Mouse (Mus musculus) intestine, embryonic 14.5 days (tissue): ENCODE results near the gene C1qtnf5. TPM values are rescaled to one million over a fixed set of nuclear protein-coding genes. Genes with fewer than 3 reads are reported as not detected.

Experiments
- ATAC-seq: fragments of 200-750 bp; cut with Nextera tagmentation; replicated peaks from 2 replicates; pipeline ENCODE4 v1.8.0; 2017; ENCODE audit warnings: low read depth, moderate number of reproducible peaks, moderate TSS enrichment, moderate library complexity; ENCODE audit not compliant: low FRiP score, low TSS enrichment
- DNase-seq: peaks from one replicate; pipeline ENCODE4 v3.0.0-alpha.2; 2018; ENCODE audit warnings: low spot score
- H3K27ac ChIP-seq: fragments of 300-500 bp; sonication (generic); 2 replicates; pipeline ENCODE4 v1.5.1; 2014; ENCODE audit warnings: low read depth, mild to moderate bottlenecking, control low read depth
- H3K27me3 ChIP-seq: fragments of 300-500 bp; sonication (generic); replicated peaks from 2 replicates; pipeline ENCODE4 v1.6.1; 2014; ENCODE audit warnings: low read length, control low read depth; ENCODE audit not compliant: control insufficient read depth, insufficient read depth
- H3K36me3 ChIP-seq: fragments of 300-500 bp; sonication (generic); 2 replicates; pipeline ENCODE4 v1.6.1; 2014; ENCODE audit warnings: low read length, control low read depth; ENCODE audit not compliant: control insufficient read depth, insufficient read depth
- H3K4me1 ChIP-seq: fragments of 300-500 bp; sonication (generic); replicated peaks from 2 replicates; pipeline ENCODE4 v1.6.1; 2014; ENCODE audit warnings: low read length, control low read depth, mixed read lengths; ENCODE audit not compliant: control insufficient read depth, insufficient read depth
- H3K4me2 ChIP-seq: fragments of 300-500 bp; sonication (generic); 2 replicates; pipeline ENCODE4 v1.6.1; 2014; ENCODE audit warnings: low read length
- H3K4me3 ChIP-seq: fragments of 300-500 bp; sonication (generic); 2 replicates; pipeline ENCODE4 v1.5.1; 2014; ENCODE audit warnings: low read depth, low read length, control low read depth, mixed read lengths
- H3K9ac ChIP-seq: fragments of 300-500 bp; sonication (generic); 2 replicates; pipeline ENCODE4 v1.6.1; 2014; ENCODE audit warnings: mild to moderate bottlenecking, low read length
- H3K9me3 ChIP-seq: fragments of 300-500 bp; sonication (generic); 2 replicates; pipeline ENCODE4 v1.6.1; 2016; ENCODE audit warnings: low read length, control low read depth; ENCODE audit not compliant: control insufficient read depth
- WGBS: fragments of 180-500 bp; shearing (Covaris S2); extraction: QIAGEN DNeasy Blood & Tissue Kit; methylation state at CpG from one replicate; pipeline ENCODE4 v1.1.7; 2014; 5-methylcytosine and 5-hydroxymethylcytosine counted together
- polyA plus RNA-seq: library from polyadenylated mRNA; unstranded; fragments of >200 nt; fragmentation: Nextera tagmentation; extraction: Ambion mirVana; gene quantifications from 2 replicates; pipeline ENCODE4 v1.2.1, GENCODE M21; 2014

Gene C1qtnf5
- polyA plus RNA-seq, 1 experiment from 2014 or later = 3.4 TPM

DNA sequence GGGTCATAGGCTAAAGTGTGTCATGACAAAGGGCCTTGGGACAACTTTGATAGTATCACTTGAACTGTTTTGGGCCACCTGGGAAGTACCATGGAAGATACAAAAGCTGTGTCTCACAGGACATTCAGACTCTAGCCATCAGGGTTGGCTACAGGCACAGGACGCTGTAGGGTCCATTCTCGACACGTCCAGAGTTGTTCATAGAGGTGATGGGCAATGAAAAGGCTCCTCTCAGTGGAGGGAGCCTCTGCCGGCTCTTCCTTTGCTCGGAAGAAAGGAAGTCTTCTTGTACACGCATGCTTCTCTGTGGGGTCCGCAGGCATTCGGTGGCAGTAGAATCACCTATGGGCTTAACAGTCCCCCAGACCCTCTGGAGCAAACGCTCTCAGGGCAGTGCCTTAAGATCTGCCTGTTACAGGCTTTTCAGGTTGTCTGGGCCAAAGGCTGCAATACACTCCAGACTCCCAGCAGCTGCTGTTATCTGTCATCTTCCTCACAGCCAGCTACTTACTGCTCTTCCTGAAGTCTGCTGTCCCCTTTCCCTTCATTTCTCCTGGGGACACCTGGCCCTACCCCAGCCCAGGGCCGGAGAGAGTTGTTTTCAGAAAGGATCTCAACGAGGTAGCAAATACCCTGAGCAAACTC, 29.7 kb upstream of the C1qtnf5 start:
- Histone ChIP-seq H3K27me3 (no peaks in the 10 kb centered on the region), H3K4me3 (no peak overlapping the region), H3K27ac (no peak overlapping the region), H3K9ac (no peak overlapping the region), H3K4me2 (no peak overlapping the region), H3K9me3 (no peaks in the 10 kb centered on the region), H3K36me3 (no peaks in the 10 kb centered on the region), H3K4me1 (peaks cover 11% of the 10 kb centered on the region)
- ATAC-seq (no peak), DNase-seq (no peak)
- 85% methylated on average over 11 of the region's 11 CpGs for WGBS

DNA sequence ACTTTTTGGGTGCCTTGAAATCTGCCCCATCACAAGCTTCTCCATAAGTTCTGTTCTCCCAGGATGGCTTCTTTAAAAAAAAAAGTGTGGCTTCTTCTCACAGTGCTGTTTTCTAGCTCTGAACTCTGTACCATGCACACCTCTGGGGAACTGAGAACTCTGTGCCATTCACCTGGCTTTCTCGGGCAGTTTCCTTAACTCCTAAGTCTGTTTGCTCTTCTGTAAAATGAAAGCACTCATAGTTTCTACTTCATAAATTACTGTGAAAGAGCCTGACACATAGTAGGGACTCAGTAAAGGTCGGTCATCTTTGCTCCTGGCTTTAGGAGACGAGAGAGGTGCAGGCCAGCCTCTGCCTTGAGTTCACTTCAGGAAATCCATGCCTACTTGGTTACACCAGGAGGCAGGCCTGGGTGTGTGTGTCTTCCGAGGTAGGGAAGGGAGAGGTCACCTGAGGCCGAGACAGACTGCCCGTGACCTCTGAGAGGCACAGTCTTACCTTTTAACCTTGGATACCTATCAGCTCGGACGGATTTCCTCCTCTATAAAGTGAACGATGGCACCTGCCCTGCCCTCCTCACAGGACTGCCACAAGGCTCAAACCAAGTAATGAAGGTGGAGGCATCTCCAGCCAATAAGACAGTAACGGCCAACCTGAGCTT, 28.8 kb upstream of the C1qtnf5 start:
- WGBS = 79% methylated on average over 10 of the region's 10 CpGs
- Histone ChIP-seq H3K27me3 (no peaks in the 10 kb centered on the region), H3K4me3 (no peak overlapping the region), H3K4me1 (peaks cover 10% of the 10 kb centered on the region), H3K9ac (no peak overlapping the region), H3K9me3 (no peaks in the 10 kb centered on the region), H3K4me2 (no peak overlapping the region), H3K27ac (no peak overlapping the region), H3K36me3 (no peaks in the 10 kb centered on the region)
- DNase-seq (no peak), ATAC-seq (no peak)

DNA sequence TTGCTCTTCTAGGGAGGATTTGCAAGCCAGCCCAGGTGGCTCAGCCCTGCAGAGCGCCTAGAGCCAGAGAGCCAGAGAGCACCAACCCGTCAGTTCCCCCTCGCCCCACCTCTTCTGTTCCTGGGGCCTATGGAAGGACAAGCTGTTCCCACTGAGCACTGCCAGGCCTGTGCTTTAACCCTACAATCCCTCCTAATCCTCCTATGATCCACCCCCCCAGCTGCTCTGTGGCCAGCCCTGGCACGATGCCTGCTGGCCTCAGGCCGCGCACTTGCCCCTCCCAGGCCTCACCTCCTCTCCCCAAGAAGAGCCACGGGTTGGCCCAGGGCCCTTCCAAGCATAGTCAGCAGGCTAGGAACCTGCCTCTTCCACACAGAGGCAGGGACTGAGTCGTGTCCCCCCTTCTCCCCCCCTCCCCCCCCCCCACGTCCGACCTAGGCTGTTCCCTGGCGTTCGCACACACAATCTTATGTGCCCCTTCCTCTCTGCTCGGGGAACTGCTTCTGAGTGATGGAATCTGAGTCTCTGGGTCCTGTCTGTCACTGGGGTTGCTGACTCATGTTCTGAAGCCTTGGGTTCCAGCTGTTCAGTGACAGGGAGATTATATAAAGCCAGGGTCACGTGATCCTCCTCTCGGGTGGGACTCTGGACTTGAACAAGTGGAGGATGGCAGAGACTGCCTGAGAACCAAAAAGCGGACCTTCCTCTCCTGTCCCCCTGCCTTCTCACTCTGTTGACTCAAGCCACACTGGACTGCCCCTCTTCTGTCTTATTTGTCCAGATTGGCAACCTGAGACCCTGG, 27.9 kb upstream of the C1qtnf5 start:
- no peaks in the 10 kb centered on the region for H3K36me3 ChIP-seq
- DNase-seq (no peak), ATAC-seq (no peak)
- peaks cover 19% of the 10 kb centered on the region for H3K4me1 ChIP-seq
- no peak overlapping the region for H3K4me2 ChIP-seq
- no peaks in the 10 kb centered on the region for H3K27me3 ChIP-seq
- H3K9ac ChIP-seq = no peak overlapping the region
- H3K9me3 ChIP-seq = no peaks in the 10 kb centered on the region
- H3K27ac ChIP-seq = no peak overlapping the region
- 26% methylated on average over 15 of the region's 16 CpGs for WGBS
- no peak overlapping the region for H3K4me3 ChIP-seq

- Histone ChIP-seq H3K9ac (no peak overlapping the region), H3K36me3 (no peaks in the 10 kb centered on the region), H3K4me1 (peaks cover 25% of the 10 kb centered on the region), H3K4me2 (no peak overlapping the region), H3K9me3 (no peaks in the 10 kb centered on the region), H3K27me3 (no peaks in the 10 kb centered on the region), H3K4me3 (no peak overlapping the region), H3K27ac (no peak overlapping the region)
- DNase-seq (no peak), ATAC-seq (no peak)
- WGBS = 66% methylated on average over 10 of the region's 10 CpGs
These were observed 26.9 kb upstream of the C1qtnf5 start for GRCm38 (mm10) chr9:44079997-44080780.

DNA sequence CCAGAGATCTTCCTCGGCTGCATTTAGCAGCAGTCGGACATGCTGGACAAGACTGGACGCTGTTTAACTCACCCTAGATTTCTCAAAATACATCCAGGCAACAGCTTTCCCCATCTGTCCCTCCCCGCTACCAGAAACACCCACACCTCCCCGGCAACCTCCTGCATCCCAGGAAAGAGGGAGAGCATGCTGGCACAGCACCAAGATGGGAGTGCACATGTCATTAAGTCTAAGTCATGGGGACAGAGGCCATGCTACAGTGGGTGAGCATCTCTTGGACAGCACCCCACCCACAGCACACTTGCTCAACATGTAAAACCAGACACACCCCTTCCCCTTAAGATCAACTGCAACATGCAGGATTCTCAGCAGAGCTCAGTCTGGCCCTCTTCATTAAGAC, 26.1 kb upstream of the C1qtnf5 start:
- peaks cover 28% of the 10 kb centered on the region for H3K4me1 ChIP-seq
- no peak for ATAC-seq
- H3K27ac ChIP-seq = no peak overlapping the region

DNA sequence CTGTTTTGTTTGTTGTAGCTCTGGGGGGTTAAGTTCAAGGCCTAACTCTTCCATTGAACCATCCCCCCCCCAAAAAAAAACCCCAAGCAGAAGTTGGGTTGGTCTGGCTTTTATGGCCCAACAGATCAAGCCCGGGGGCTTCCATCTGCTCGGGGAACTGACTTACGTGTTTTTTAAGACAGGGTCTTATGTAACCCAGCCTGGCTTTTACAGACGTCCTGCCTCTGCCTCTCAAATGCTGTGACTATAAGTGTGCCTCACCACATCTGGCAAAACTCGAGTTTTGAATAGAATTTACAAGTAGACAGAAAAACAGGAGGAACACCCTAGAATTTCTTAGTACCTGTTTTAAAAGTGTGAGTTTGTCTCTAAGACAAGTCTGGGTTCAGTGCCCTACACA, 25.5 kb upstream of the C1qtnf5 start:
- Histone ChIP-seq H3K4me3 (no peak overlapping the region), H3K27ac (no peak overlapping the region), H3K9me3 (no peaks in the 10 kb centered on the region), H3K36me3 (no peaks in the 10 kb centered on the region), H3K27me3 (0 out of 2 replicates have a peak, but pooled peaks cover 9% of the 10 kb centered on the region), H3K4me2 (no peak overlapping the region), H3K9ac (no peak overlapping the region), H3K4me1 (peaks cover 28% of the 10 kb centered on the region)
- DNase-seq = no peak
- no peak for ATAC-seq
- WGBS = 65% methylated on average over 5 of the region's 5 CpGs

More for the DNA sequence above, 26.1 kb upstream of the C1qtnf5 start:
- Histone ChIP-seq H3K27me3 (0 out of 2 replicates have a peak, but pooled peaks cover 6% of the 10 kb centered on the region), H3K36me3 (no peaks in the 10 kb centered on the region), H3K4me3 (no peak overlapping the region), H3K4me2 (no peak overlapping the region), H3K9me3 (no peaks in the 10 kb centered on the region), H3K9ac (no peak overlapping the region)
- no peak for DNase-seq
- WGBS = 77% methylated on average over 5 of the region's 5 CpGs

- Histone ChIP-seq H3K4me1 (peaks cover 28% of the 10 kb centered on the region), H3K27ac (no peak overlapping the region), H3K9ac (no peak overlapping the region), H3K4me3 (no peak overlapping the region), H3K27me3 (0 out of 2 replicates have a peak, but pooled peaks cover 9% of the 10 kb centered on the region), H3K36me3 (no peaks in the 10 kb centered on the region), H3K9me3 (no peaks in the 10 kb centered on the region), H3K4me2 (no peak overlapping the region)
- DNase-seq = no peak
- no peak for ATAC-seq
- WGBS = 88% methylated on average over 5 of the region's 5 CpGs
These were observed 24.8 kb upstream of the C1qtnf5 start for GRCm38 (mm10) chr9:44082266-44082665.
